Mouse (Mus musculus) midbrain, embryonic 15.5 days (tissue): ENCODE measurements around the gene Trim28. TPM values are rescaled to one million over a fixed set of nuclear protein-coding genes. Genes with fewer than 3 reads are reported as not detected.
A peak's percentile ranks its signal among the peaks of the same experiment; 100 is the strongest.
"Not testable (repeated sequence)": the region's sequence is repeated elsewhere in the genome, so short reads cannot be mapped to it uniquely, and the experiment has no call there.

Experiments
- ATAC-seq: fragments of 200-750 bp; cut with Nextera tagmentation; replicated peaks from 2 replicates; pipeline ENCODE4 v1.8.0; 2017; ENCODE audit warnings: moderate TSS enrichment
- H3K27ac ChIP-seq: fragments of 300-500 bp; sonication (generic); 2 replicates; pipeline ENCODE4 v1.5.1; 2015; ENCODE audit warnings: mild to moderate bottlenecking, inconsistent platforms
- H3K27me3 ChIP-seq: fragments of 300-500 bp; sonication (generic); replicated peaks from 2 replicates; pipeline ENCODE4 v1.6.1; 2015; ENCODE audit warnings: inconsistent platforms
- H3K36me3 ChIP-seq: fragments of 300-500 bp; sonication (generic); replicated peaks from 2 replicates; pipeline ENCODE4 v1.6.1; 2015; ENCODE audit warnings: inconsistent platforms
- H3K4me1 ChIP-seq: fragments of 300-500 bp; sonication (generic); 2 replicates; pipeline ENCODE4 v1.6.1; 2015; ENCODE audit warnings: inconsistent platforms
- H3K4me2 ChIP-seq: fragments of 300-500 bp; sonication (generic); 2 replicates; pipeline ENCODE4 v1.6.1; 2015; ENCODE audit warnings: inconsistent platforms, mild to moderate bottlenecking, moderate library complexity
- H3K4me3 ChIP-seq: fragments of 300-500 bp; sonication (generic); 2 replicates; pipeline ENCODE4 v1.5.1; 2015; ENCODE audit warnings: mild to moderate bottlenecking, inconsistent platforms
- H3K9ac ChIP-seq: fragments of 300-500 bp; sonication (generic); 2 replicates; pipeline ENCODE4 v1.6.1; 2015; ENCODE audit warnings: mild to moderate bottlenecking, inconsistent platforms
- H3K9me3 ChIP-seq: fragments of 300-500 bp; sonication (generic); 2 replicates; pipeline ENCODE4 v1.6.1; 2016; ENCODE audit warnings: inconsistent platforms
- WGBS: fragments of 180-500 bp; shearing (Covaris S2); methylation state at CpG from one replicate; pipeline ENCODE4 v1.1.7; 2015; ENCODE audit warnings: mixed read lengths; 5-methylcytosine and 5-hydroxymethylcytosine counted together
- polyA plus RNA-seq: library from polyadenylated mRNA; unstranded; fragments of >200 nt; fragmentation: Nextera tagmentation; extraction: Ambion mirVana; gene quantifications from 2 replicates; pipeline ENCODE4 v1.2.1, GENCODE M21; 2015

The Trim28 gene
- polyA plus RNA-seq, 1 experiment from 2014 or later: 229 TPM

GRCm38 (mm10) chr7:13053961-13054286, 55.0 kb downstream of the Trim28 start:
- no peak for ATAC-seq
- H3K4me3 ChIP-seq: peak overlapping the region; percentile 73
- H3K4me2 ChIP-seq: peak overlapping the region; percentile 48
- peak overlapping the region; percentile 97 for H3K27ac ChIP-seq
- peak overlapping the region; percentile 62 for H3K9ac ChIP-seq
- H3K36me3 ChIP-seq: no peaks in the 10 kb centered on the region
- H3K9me3 ChIP-seq: no peaks in the 10 kb centered on the region
- under 1% methylated on average over 15 of the region's 15 CpGs for WGBS
- peaks cover 7% of the 10 kb centered on the region for H3K4me1 ChIP-seq
- no peaks in the 10 kb centered on the region for H3K27me3 ChIP-seq

- H3K36me3 ChIP-seq: no peaks in the 10 kb centered on the region
- H3K4me2 ChIP-seq: peak within 1 kb of the TSS; percentile 48
- H3K9ac ChIP-seq: peak within 1 kb of the TSS; percentile 62
- H3K4me3 ChIP-seq: peak within 1 kb of the TSS; percentile 73
- under 1% methylated on average over 41 of the region's 41 CpGs for WGBS
- ATAC-seq: peak; percentile 97
- no peaks in the 10 kb centered on the region for H3K27me3 ChIP-seq
- no peaks in the 10 kb centered on the region for H3K9me3 ChIP-seq
- peaks cover 7% of the 10 kb centered on the region for H3K4me1 ChIP-seq
- H3K27ac ChIP-seq: peak within 1 kb of the TSS; percentile 97
Observed at GRCm38 (mm10) chr7:13054287-13055010, 55.5 kb downstream of the Trim28 start, which contains the start of gene Mzf1. Mzf1 (minus strand) TSS chr7:13054764.

GRCm38 (mm10) chr7:13056913-13057700, 58.2 kb downstream of the Trim28 start:
- Histone ChIP-seq H3K27ac (no peak overlapping the region), H3K9ac (no peak overlapping the region), H3K4me2 (no peak overlapping the region), H3K4me1 (peaks cover 7% of the 10 kb centered on the region), H3K36me3 (no peaks in the 10 kb centered on the region), H3K4me3 (no peak overlapping the region), H3K9me3 (no peaks in the 10 kb centered on the region), H3K27me3 (no peaks in the 10 kb centered on the region)
- 50% methylated on average over 8 of the region's 8 CpGs for WGBS
- no peak for ATAC-seq

- WGBS: 88% methylated on average over 9 of the region's 9 CpGs
Observed at GRCm38 (mm10) chr7:13059536-13059935, 60.6 kb downstream of the Trim28 start.

GRCm38 (mm10) chr7:13063399-13063798, 64.5 kb downstream of the Trim28 start:
- not testable (repeated sequence) for H3K27me3 ChIP-seq, H3K4me3 ChIP-seq, H3K4me1 ChIP-seq, ATAC-seq, H3K4me2 ChIP-seq, H3K36me3 ChIP-seq, H3K9me3 ChIP-seq, H3K9ac ChIP-seq, H3K27ac ChIP-seq
- 38% methylated on average over 2 of the region's 2 CpGs for WGBS

More at GRCm38 (mm10) chr7:13059536-13059935, 60.6 kb downstream of the Trim28 start:
- Histone ChIP-seq H3K27me3 (no peaks in the 10 kb centered on the region), H3K27ac (no peak overlapping the region), H3K4me1 (no peaks in the 10 kb centered on the region), H3K4me3 (no peak overlapping the region), H3K36me3 (no peaks in the 10 kb centered on the region), H3K9ac (no peak overlapping the region), H3K4me2 (no peak overlapping the region), H3K9me3 (no peaks in the 10 kb centered on the region)
- no peak for ATAC-seq

- Histone ChIP-seq H3K36me3 (no peaks in the 10 kb centered on the region), H3K9ac (no peak overlapping the region), H3K4me1 (no peaks in the 10 kb centered on the region), H3K9me3 (no peaks in the 10 kb centered on the region), H3K4me3 (no peak overlapping the region), H3K27me3 (no peaks in the 10 kb centered on the region), H3K4me2 (no peak overlapping the region), H3K27ac (no peak overlapping the region)
- ATAC-seq: no peak
- WGBS: 56% methylated on average over 5 of the region's 5 CpGs
Observed at GRCm38 (mm10) chr7:13072293-13072692, 73.4 kb downstream of the Trim28 start.

Other genes with a start within 250 kb of the Trim28 start
- gene Zscan18, start 195.5 kb upstream of the Trim28 start, polyA plus RNA-seq: 35.3 and 35.4 TPM in 2 replicates
- 35.2 and 36.0 TPM in 2 replicates for gene Zfp329, start 180.3 kb upstream of the Trim28 start, polyA plus RNA-seq
- gene Zfp110, start 164.4 kb upstream of the Trim28 start, polyA plus RNA-seq: 28.3 and 30.8 TPM in 2 replicates
- gene Zfp128, start 117.9 kb upstream of the Trim28 start, polyA plus RNA-seq: 8.6 and 9.4 TPM in 2 replicates
- 11.8 and 12.8 TPM in 2 replicates for gene Zscan22, start 101.3 kb upstream of the Trim28 start, polyA plus RNA-seq
- 567 and 593 TPM in 2 replicates for gene Rps5, start 76.8 kb upstream of the Trim28 start, polyA plus RNA-seq
- gene Rnf225, start 71.7 kb upstream of the Trim28 start, polyA plus RNA-seq: 0.90 and 0.93 TPM in 2 replicates
- 17.1 and 17.7 TPM in 2 replicates for gene Zfp324, start 33.3 kb upstream of the Trim28 start, polyA plus RNA-seq
- 14.2 and 16.4 TPM in 2 replicates for gene Zfp446, start 21.3 kb upstream of the Trim28 start, polyA plus RNA-seq
- gene Slc27a5, start 922 bp upstream of the Trim28 start, polyA plus RNA-seq: 0.38 and 0.65 TPM in 2 replicates
- gene Zbtb45, start 10.9 kb downstream of the Trim28 start, polyA plus RNA-seq: 45.9 and 46.7 TPM in 2 replicates
- gene Chmp2a, start 35.7 kb downstream of the Trim28 start, polyA plus RNA-seq: 188 TPM in 2 replicates
- gene Ube2m, start 39.2 kb downstream of the Trim28 start, polyA plus RNA-seq: 141 and 162 TPM in 2 replicates
- 10.7 and 11.4 TPM in 2 replicates for gene Mzf1, start 55.6 kb downstream of the Trim28 start, polyA plus RNA-seq
- gene Vmn1r85, start 96.1 kb downstream of the Trim28 start, polyA plus RNA-seq: 0.13 and 0.19 TPM in 2 replicates
- not detected in 2 replicates for gene Vmn1r86, start 120.8 kb downstream of the Trim28 start, polyA plus RNA-seq
- not detected in 2 replicates for gene Vmn1r87, start 141.0 kb downstream of the Trim28 start, polyA plus RNA-seq
- not detected in 2 replicates for gene Vmn1r88, start 160.5 kb downstream of the Trim28 start, polyA plus RNA-seq
- gene Vmn1r89, start 213.9 kb downstream of the Trim28 start, polyA plus RNA-seq: not detected in 2 replicates